Mouse (Mus musculus) spleen, adult 18-20 months (tissue): ENCODE measurements around the gene Vmn1r219.
"Not testable (repeated sequence)": the region's sequence is repeated elsewhere in the genome, so short reads cannot be mapped to it uniquely, and the experiment has no call there.

Experiments used
- DNase-seq, 2 experiments: peaks; one replicate each; pipeline ENCODE4 v3.0.0; 2022; ENCODE audit warnings: mixed read lengths in 2 of 2

Gene Vmn1r219

DNA sequence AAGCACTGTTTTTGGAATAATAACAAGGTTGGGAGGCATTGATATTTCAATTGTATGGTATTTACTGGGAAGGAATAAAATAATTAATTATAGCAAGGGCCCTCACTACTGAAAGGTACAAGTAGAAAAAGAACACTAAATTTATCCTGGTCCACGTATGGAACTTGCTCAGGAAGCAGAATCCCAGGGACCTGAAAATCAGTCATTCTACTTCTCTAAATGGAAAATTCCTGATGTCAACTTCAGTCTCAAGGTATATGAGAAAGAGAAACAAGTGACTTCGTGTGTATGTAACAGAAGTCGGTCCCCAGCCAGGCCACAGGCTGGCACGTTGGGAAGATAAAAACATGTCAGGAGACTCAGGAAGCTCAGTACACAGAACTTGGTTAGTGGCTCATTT, at the start of gene Vmn1r219:
Gene Vmn1r219, plus strand, starts transcription at position 301 of the 400 bp plus-strand sequence.
- no peak for DNase-seq

DNA sequence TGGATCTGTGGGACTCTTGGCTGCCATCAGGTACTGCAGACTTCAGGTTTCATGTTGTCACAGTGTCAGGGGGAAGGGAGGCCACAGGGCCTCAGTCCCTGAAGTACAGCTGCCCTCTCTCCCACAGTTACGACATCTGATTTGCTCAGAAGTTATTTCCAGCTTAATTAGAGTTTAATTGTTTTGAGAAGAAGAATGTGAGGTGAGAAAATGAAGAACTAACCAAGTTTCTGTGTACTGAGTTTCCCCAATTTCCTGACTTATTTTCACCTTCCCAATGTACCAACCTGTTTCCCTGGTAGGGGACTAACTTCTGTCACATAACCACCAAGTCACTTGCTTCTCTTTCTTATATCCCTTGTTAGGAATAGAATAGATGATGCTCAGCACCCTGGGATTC, 41.0 kb upstream of the Vmn1r219 start, which contains the start of gene Vmn1r217:
Gene Vmn1r217, minus strand, starts transcription at position 101 of the 400 bp plus-strand sequence.
- not testable (repeated sequence) for DNase-seq

DNA sequence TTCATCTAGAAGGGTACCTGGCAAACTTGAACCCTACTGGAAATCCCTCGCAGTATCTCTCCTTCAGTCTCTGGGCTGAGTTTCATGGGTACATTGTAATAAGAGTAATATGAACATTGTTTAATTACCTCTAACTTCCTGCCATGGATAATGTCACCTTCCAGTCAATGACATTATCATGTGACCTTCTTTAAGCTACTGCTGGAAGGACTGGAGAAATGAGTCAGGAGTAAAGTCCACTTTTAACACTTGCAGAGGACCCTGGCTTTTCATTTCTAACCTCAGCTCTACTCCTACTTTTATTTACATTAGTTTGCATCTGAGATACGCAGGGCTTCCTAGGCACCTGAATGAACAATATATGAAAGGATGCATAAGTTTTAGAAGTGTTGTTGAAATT, 38.5 kb upstream of the Vmn1r219 start:
- DNase-seq, result no peak

DNA sequence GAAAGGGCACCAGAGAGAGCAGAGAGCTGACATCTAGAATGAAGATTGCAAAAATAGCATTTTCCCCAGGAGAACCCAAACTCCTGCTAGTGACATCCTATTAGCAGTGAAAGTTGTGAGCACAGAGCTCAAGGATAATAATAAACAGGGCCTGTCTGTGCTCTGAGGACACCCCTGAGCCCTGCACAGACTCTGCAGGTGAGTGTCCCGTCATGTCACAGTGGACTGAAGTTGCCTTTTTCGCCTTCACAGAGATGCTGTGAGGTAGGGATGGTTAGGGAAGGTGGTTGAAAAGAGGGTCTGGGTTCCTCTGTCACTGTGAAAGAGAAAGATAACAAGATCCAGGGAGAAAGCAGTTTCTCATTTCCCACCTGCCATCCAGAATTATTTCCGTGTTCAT, 26.0 kb upstream of the Vmn1r219 start, which contains the start of gene Vmn1r218:
Gene Vmn1r218, plus strand, starts transcription at position 57 of the 400 bp plus-strand sequence.
- no peak for DNase-seq

DNA sequence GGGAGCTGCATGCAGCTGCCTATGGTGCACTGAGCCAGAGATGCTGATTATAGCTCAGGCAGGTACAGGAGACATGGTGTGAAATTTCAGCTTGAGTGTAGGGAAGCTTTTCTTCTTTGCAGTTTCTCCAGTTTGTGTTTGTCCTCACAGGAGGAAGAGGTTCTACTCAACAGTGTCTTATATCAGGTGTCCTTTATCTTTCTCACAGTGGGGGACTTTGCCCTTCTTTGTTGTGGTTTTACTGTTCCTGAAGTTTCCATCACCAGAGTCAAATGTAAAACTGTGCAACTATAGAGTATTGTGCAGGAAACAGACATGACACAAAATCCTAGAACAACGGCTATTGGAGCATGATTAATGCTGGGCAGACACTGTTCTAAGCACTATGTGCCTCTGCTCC, 25.6 kb upstream of the Vmn1r219 start:
- no peak for DNase-seq

DNA sequence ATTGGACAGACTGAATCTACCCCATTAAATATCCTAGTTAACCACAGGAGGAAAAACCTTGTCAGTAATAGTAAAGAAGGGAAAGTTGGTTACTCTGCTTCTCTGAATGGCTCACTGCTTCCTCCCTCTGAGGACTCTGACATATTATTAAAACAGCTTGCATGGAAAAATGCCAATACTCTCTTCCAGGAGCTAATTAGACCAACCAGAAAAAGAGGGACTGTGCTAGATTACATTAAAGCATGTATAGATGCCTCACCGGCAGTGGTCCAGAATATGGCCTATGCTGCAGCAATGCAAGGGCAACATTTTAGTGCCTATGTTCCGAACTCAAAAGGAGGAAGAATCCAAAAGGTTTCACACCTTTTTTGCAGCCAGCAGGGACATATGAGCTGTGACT, 20.2 kb upstream of the Vmn1r219 start:
- DNase-seq, result no peak

DNA sequence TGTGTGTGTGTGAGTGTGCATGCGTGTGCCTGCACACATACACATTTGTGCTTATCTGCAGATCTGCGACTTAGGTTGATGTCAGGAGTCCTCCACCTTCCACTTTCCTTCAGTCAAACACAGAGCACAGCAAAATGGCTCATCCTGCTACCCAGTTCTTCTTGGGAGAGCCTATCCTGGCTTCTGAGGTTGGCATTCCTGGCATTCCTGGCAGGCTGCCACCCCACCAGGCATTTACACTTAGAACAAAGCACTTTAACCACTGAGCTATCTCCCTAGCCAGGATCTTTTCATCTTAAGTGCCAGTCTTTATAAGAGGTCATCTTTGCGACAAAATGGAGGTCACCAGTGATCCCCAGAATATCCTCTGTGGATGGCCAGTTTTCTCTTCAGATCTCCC, 1.3 kb upstream of the Vmn1r219 start:
- no peak for DNase-seq

DNA sequence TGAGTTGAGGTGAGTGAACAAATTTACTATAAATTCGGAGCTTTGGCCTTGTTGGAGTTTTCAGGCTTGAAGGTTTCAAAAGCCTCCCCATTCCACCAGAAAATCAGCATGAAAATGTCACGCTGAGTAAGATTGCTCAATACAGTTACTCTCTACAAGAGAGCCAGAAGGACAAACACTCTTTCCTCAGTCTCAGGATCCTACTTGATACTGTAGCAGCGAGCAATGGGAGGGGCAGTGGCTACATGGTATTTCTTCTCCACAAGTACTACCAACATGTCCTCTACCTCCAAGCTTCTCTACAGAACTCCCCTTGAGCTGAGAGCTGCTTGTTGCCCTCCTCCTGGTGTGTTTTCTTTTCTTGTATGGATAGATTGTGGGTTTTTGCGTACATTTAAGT, 7.4 kb downstream of the Vmn1r219 start:
- not testable (repeated sequence) for DNase-seq

DNA sequence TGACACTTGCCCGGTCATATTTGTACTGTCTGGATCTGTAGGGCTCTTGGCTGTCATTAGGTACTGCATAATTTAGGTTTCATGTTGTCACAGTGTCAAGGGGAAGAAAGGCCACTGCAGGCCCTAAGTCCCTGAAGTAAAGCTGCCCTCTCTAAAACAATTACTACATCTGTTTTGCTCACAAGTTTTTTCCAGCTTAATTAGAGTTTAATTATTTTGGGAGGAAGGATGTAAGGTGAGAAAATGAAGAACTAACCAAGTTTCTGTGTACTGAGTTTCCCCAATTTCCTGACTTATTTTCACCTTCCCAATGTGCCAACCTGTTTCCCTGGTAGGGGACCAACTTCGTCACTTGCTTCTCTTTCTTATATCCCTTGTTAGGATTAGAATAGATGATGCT, 28.8 kb downstream of the Vmn1r219 start, which contains the start of gene Vmn1r220:
Gene Vmn1r220, minus strand, starts transcription at position 101 of the 400 bp plus-strand sequence.
- no peak for DNase-seq

DNA sequence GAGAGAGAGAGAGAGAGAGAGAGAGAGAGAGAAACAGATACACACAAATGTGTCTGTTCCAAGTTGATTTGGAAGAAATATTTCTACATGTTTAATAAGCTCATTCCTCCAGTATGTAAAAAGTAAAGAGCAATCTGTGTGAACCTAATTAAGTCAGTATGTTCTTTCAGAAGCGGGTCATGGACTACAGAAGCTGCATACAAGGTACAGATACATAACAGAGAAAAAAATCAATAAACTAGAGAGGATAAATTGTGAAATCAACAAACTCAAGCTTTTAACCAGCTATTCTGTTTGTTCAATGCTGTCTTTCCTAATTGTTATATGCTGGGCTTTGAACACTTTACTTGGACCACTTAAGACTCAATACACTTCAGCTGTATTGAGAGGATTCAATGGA, 44.8 kb downstream of the Vmn1r219 start:
- not testable (repeated sequence) for DNase-seq

DNA sequence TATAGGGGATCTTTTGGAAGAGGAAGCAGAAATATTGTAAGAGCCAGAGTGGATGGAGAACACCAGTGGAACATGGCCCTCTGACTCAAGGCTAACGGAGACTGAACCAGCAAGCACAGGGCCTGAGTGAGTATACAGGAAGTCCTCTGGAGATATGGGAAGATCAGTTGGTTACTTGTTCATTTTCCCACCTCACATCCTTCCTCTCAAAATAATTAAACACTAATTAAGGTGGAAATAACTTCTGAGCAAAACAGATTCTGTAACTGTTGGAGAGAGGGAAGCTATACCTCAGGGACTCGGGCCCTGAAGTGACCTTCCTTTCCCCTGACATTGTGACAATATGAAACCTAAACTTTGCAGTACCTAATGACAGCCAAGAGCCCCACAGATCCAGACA, 54.7 kb downstream of the Vmn1r219 start, which contains the start of gene Vmn1r221:
Gene Vmn1r221, plus strand, starts transcription at position 301 of the 400 bp plus-strand sequence.
- not testable (repeated sequence) for DNase-seq
